7 mouse cellular contexts compared by ENCODE assay signal in genomic region chr12:32819416-32819815, GRCm38 (mm10). TPM values are rescaled to one million over a fixed set of nuclear protein-coding genes. Genes with fewer than 3 reads are reported as not detected.
A peak's percentile ranks its signal among the peaks of the same experiment; 100 is the strongest.
DNase-seq lines count a peak whose midpoint lies in the region; ATAC-seq and TF ChIP-seq lines count a peak whose summit lies in the region.

TSS of gene Nampt (plus strand) at chr12:32819545.

- 4% methylated on average over 5 of the region's 5 CpGs for WGBS in lung, embryonic 16.5 days
- 4% methylated on average over 5 of the region's 5 CpGs for WGBS in stomach, postnatal 0 days

- H3K27me3 ChIP-seq in C2C12 (ENCODE audit: control insufficient read depth, insufficient read depth, insufficient read length), result no peaks in the 10 kb centered on the region
- H3K27me3 ChIP-seq in lung, embryonic 16.5 days (ENCODE audit: control insufficient read depth, insufficient read depth, low read depth, low read length), result no peaks in the 10 kb centered on the region
- H3K27me3 ChIP-seq in stomach, postnatal 0 days (ENCODE audit: control insufficient read depth, insufficient read depth, low read length), result no peaks in the 10 kb centered on the region

- H3K79me2 ChIP-seq in C2C12 (ENCODE audit: control insufficient read depth, insufficient read depth), result peaks cover 38% of the 10 kb centered on the region

- DNase-seq in cerebellum, postnatal 14 days, result peak; percentile 40 to 61
- DNase-seq in gonadal fat pad, adult 2 months (ENCODE audit: low read depth), result no peak
- peak; percentile 43 for DNase-seq in kidney, postnatal 10 days
- DNase-seq in stomach, postnatal 0 days (ENCODE audit: low spot score), result no peak

- peaks cover 13% of the 10 kb centered on the region for H3K36me3 ChIP-seq in C2C12 (ENCODE audit: control insufficient read depth, insufficient read depth)
- no peaks in the 10 kb centered on the region for H3K36me3 ChIP-seq in lung, embryonic 16.5 days (ENCODE audit: control insufficient read depth, insufficient read depth, low read length)
- H3K36me3 ChIP-seq in stomach, postnatal 0 days (ENCODE audit: control insufficient read depth, insufficient read depth, low read length), result no peaks in the 10 kb centered on the region

- peak within 1 kb of the TSS; percentile 87 for H3ac ChIP-seq in C2C12 (ENCODE audit: control insufficient read depth, insufficient read length, low read depth)

- peak within 1 kb of the TSS; percentile 85 for H3K4me2 ChIP-seq in lung, embryonic 16.5 days (ENCODE audit: low read depth, low read length)
- peak within 1 kb of the TSS; percentile 74 for H3K4me2 ChIP-seq in stomach, postnatal 0 days (replicated peaks; ENCODE audit: low read depth)

- no peak for ATAC-seq in CD4-positive, CD25-positive, alpha-beta regulatory T cell, adult 4 months
- ATAC-seq in lung, embryonic 16.5 days (ENCODE audit: low read depth), result no peak
- no peak for ATAC-seq in stomach, postnatal 0 days (ENCODE audit: low FRiP score, low TSS enrichment)

- H3K9ac ChIP-seq in lung, embryonic 16.5 days (ENCODE audit: low read length), result peak within 1 kb of the TSS; percentile 87
- H3K9ac ChIP-seq in stomach, postnatal 0 days (ENCODE audit: low read length), result peak within 1 kb of the TSS; percentile 83

- H3K27ac ChIP-seq in lung, embryonic 16.5 days (ENCODE audit: low read length), result peak within 1 kb of the TSS; percentile 99
- H3K27ac ChIP-seq in stomach, postnatal 0 days (replicated peaks), result peak within 1 kb of the TSS; percentile 96

- no peak for TF ChIP-seq EP300 in stomach, postnatal 0 days (optimal IDR thresholded peaks at IDR 0.05)

- peak within 1 kb of the TSS; percentile 83 for H3K4me3 ChIP-seq in C2C12 (ENCODE audit: insufficient read depth, poor library complexity, severe bottlenecking)
- peak within 1 kb of the TSS; percentile 92 for H3K4me3 ChIP-seq in lung, embryonic 16.5 days (ENCODE audit: low read length)
- peak within 1 kb of the TSS; percentile 87 for H3K4me3 ChIP-seq in stomach, postnatal 0 days (ENCODE audit: low read depth, low read length)

- no peaks in the 10 kb centered on the region for H3K9me3 ChIP-seq in lung, embryonic 16.5 days (ENCODE audit: control insufficient read depth, low read length)
- H3K9me3 ChIP-seq in stomach, postnatal 0 days (ENCODE audit: control insufficient read depth, low read length), result no peaks in the 10 kb centered on the region

- peaks cover 6% of the 10 kb centered on the region for H3K4me1 ChIP-seq in lung, embryonic 16.5 days (replicated peaks; ENCODE audit: control insufficient read depth, insufficient read depth, low read length)
- H3K4me1 ChIP-seq in stomach, postnatal 0 days (replicated peaks; ENCODE audit: control insufficient read depth, insufficient read depth), result no peaks in the 10 kb centered on the region

- peaks cover 18% of the 10 kb centered on the region for H3K79me3 ChIP-seq in C2C12 (ENCODE audit: low read depth)

- TF ChIP-seq CTCF in C2C12 (IDR thresholded peaks at IDR 0.05; ENCODE audit: control insufficient read depth, insufficient read depth, insufficient read length), result no peak
- TF ChIP-seq CTCF in stomach, postnatal 0 days (IDR thresholded peaks at IDR 0.05; ENCODE audit: low read depth), result no peak

TF ChIP-seq in C2C12, 6 proteins besides CTCF, POLR2A, EP300 and RAD21:
- TF ChIP-seq MYOG (IDR thresholded peaks at IDR 0.05; ENCODE audit: control insufficient read depth, extremely low read depth, insufficient read length) (no peak), MYOD1 (IDR thresholded peaks at IDR 0.05; ENCODE audit: control insufficient read depth, insufficient read length, low read depth) (no peak), FOSL1 (IDR thresholded peaks at IDR 0.05; ENCODE audit: insufficient read depth, low read length, poor library complexity, severe bottlenecking) (no peak), MAX (IDR thresholded peaks at IDR 0.05) (no peak), USF1 (IDR thresholded peaks at IDR 0.05; ENCODE audit: low read depth) (no peak), CEBPB (IDR thresholded peaks at IDR 0.05; ENCODE audit: low read depth) (no peak)
TF ChIP-seq in C2C12: peak in this region for 0.

RNA-seq across cellular contexts. Expression of gene Nampt, which starts in this region (rescaled TPM):
- 7.9 TPM for polyA plus RNA-seq in C2C12 (2012; fragmentation: generic; extraction: Trizol)
- 10 to 100 TPM; 31.8 to 38.8 TPM for polyA plus RNA-seq in CD4-positive, CD25-positive, alpha-beta regulatory T cell, adult 4 months (2017; shearing (Covaris generic))
- polyA plus RNA-seq in gonadal fat pad, adult 2 months (2012; rRNA removed), result 19.4 and 21.5 TPM in 2 replicates
- polyA plus RNA-seq in lung, embryonic 16.5 days (2015; fragmentation: Nextera tagmentation; extraction: Ambion mirVana), result 27.7 and 28.1 TPM in 2 replicates
- polyA plus RNA-seq in stomach, postnatal 0 days (2015; fragmentation: Nextera tagmentation; extraction: Ambion mirVana), result 13.6 and 14.2 TPM in 2 replicates

Comparison
In these comparisons a context has a peak if more than half of its experiments do, and no peak if none do; other contexts are left out.
1. DNase-seq: peak in cerebellum, postnatal 14 days (2 of 2) and kidney, postnatal 10 days (single experiment); none in gonadal fat pad, adult 2 months (single experiment) and stomach, postnatal 0 days (single experiment).
2. Peak in every context shown above with its lines, with median percentiles within 50 percentile points of each other: H3K4me3 ChIP-seq.